Mouse (Mus musculus): ENCODE measurements around the gene Hist1h2bj.

DNA sequence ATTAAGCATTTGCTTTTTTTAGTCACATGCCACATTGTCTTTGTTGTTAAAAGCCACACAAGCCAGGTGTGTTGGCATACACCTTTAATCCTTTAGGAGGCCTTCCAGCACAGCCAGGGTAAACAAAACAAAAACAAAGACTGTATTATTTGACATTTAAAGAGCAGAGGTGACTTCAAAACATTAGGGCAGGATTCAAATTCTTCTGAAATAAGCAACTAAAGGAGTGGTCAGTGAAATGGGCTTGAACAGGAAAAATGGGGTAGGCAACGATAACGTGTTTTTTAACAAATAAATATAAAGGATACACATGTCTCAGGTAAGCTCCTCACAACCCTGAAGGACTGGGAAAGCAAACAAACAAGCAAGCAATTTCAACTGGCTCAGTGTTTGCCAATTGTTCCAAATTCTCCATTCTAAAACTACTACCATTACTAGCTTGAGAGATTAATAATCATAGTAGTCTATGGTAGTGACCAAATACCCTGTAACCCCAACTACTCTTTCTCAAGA lies 3.0 kb upstream of the Hist1h2bj start:
- TF ChIP-seq CTCF (IDR thresholded peaks at IDR 0.05; ENCODE audit: control insufficient read depth, insufficient read depth, low read length) (no peak), POLR2A (IDR thresholded peaks at IDR 0.05; ENCODE audit: borderline replicate concordance, control insufficient read depth, low read depth, low read length) (no peak)
